Mouse (Mus musculus): ENCODE results near the gene Cbln1.

GRCm38 (mm10) chr8:87477102-87477645, 4.8 kb upstream of the Cbln1 start:
- TF ChIP-seq CTCF (IDR thresholded peaks at IDR 0.05; ENCODE audit: borderline replicate concordance, insufficient read depth, low read depth, low read length) = no peak
- no peak for TF ChIP-seq POLR2A (IDR thresholded peaks at IDR 0.05; ENCODE audit: borderline replicate concordance, insufficient read depth, low read length)
